Mouse (Mus musculus) frontal cortex, postnatal 10 days (tissue): ENCODE data around the gene Gm128.

Experiments used
- DNase-seq, 2 experiments: peaks; one replicate each; pipeline ENCODE4 v3.0.0; 2022; ENCODE audit warnings: low spot score in 2 of 2, mixed read lengths in 1 of 2

Gene Gm128

DNA sequence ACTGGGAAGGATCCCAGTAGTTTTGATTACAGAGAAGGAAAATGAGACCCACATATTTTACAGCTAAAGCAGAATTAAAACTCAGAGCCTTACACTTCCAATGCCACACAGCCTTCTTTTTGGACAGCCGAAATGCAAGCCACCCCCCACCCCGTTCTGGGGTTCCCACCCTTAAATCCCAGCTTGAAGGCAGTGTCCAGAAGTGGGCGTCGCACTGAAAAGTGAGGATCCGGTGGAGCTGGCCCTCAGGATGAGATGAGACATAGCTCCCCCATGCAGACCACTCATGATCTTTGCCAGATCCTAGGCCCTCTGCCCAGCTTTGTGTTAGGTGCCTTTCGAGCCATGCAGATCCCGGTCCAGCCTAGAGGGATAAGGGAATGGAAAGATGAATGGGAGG is at the start of gene Gm128:
Gene Gm128, minus strand, starts transcription at position 101 of the 400 bp plus-strand sequence.
- no peak for DNase-seq

DNA sequence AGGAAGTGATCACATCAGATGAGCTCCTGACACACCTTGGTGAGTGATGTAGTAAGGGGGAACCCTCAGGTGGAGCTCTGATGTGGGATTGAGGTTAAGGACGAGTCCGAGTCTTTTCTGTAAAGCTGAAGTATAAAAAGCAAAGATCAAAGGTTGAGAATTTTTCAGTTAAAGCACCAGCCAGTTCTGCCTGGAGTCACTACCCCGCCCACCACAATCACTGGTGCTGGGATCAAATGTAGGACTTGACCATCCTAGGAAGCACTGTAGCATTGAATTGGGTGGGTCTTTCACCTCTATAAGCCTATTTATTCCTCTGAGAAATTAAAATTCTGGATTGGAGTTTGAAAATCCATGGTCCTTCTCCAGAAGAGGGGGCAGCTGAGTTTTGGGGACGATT is 49.6 kb upstream of the Gm128 start:
- no peak for DNase-seq

DNA sequence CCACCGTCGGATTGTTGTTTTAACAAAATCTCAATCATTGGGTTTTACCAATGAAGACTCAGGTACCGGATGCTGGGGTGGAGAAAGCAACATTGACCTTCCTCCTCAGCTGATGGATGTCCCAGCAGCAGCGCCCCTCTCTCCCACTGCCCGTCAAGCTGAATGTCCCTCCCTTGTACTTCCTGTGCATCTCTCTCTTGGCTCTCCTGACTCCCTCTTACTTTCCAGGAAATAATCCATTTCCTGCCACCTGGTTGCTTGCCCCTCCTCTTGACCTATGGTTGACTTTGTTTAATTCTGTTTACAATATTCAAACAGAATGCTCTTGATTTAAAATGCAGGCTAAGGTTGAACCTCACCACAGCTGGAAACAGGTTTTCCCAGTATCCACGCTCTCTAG is 48.8 kb upstream of the Gm128 start:
- no peak for DNase-seq

DNA sequence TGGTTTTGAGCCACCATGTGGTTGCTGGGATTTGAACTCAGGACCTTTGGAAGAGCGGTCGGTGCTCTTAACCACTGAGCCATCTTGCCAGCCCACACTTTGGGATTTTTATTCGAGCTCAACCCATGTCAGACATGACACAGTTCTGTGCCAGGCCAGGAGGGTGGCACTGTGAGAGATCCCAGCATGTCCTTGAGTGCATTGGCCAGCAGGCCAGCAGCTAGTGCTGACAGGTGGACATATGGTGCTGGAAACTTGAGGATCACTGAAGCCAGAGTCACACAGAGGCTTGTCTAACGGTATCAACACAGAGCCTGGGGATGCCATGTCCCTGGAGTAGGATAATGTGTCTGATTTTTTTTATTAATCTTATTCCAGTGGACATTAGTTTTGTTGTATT is 48.0 kb upstream of the Gm128 start:
- DNase-seq: no peak

DNA sequence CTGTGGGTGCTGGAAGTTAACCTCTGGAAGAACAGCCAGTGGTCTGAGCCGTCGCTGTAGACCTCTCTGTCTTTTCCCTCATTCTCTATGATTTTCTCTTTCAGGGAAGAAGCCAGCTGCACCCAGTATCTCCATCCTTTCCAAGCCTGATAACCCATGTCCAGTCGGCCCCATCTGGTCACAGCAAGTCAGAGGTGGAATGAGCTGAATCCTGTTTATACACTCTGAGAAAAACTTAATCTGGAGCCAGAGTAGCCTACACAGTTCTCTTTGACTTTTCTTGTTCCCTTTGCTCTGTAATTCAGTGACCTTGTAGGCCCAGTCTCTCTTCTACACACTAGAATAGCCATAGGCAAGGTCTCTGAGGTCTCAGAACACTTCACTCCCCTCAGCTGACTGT is 46.1 kb upstream of the Gm128 start:
- no peak for DNase-seq

DNA sequence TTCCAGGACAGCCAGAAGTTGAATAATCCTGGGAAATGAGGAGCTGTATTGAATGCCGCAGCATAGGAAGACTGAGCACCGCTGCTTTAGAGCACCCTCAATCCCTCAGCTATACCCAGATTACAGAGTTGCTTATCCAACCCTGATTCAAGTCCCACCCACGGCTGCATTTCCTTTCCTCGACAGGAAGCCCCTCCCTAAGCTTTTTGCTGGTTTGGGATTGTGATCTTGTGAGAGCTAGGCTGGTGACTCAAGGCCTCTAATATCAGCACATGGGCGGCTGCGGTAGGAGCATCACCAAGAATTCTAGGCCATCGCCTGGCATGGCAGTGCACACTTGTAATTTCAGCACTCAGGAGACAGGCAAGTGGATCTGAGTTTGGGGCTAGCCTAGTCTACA is 45.1 kb upstream of the Gm128 start:
- no peak for DNase-seq

DNA sequence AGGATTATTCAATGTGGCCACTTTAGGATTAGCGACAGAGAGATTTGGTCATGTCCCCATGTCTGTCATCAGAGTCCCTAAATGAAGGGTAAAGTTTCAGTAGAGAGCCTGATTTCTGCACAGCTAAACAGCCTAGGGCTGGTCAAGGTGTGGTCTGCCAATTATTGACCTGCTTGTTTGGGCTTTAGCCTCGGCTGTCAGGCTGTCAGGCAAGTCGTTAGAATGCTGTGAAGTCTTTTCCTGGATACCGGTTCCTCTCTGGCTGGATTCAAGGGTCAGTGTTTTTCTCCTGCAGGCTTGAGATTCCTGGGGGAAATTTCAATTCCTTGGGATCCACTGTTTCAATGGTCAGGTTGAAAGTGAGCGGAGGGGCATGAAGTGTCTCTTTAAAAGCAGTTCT is 44.6 kb upstream of the Gm128 start:
- no peak for DNase-seq

DNA sequence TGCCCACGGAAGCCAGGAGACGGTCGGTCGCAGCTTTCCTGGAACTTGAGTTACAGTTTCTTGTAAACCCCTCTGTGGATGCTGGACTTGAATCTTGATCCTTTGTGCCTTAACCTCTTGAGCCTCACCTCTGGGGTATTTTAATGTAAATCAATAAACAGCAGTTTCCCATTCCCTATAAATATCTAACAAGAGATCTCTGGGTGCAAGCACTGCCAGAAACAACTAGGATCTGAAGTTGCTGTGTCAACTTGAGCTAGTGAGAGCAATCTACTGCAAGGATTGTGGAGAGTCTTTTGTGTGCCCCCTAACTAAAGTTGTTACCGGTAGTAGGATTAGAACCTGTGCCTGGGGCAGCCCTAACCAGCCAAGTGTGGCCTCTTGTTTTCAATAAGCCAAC is 44.0 kb upstream of the Gm128 start:
- no peak for DNase-seq

DNA sequence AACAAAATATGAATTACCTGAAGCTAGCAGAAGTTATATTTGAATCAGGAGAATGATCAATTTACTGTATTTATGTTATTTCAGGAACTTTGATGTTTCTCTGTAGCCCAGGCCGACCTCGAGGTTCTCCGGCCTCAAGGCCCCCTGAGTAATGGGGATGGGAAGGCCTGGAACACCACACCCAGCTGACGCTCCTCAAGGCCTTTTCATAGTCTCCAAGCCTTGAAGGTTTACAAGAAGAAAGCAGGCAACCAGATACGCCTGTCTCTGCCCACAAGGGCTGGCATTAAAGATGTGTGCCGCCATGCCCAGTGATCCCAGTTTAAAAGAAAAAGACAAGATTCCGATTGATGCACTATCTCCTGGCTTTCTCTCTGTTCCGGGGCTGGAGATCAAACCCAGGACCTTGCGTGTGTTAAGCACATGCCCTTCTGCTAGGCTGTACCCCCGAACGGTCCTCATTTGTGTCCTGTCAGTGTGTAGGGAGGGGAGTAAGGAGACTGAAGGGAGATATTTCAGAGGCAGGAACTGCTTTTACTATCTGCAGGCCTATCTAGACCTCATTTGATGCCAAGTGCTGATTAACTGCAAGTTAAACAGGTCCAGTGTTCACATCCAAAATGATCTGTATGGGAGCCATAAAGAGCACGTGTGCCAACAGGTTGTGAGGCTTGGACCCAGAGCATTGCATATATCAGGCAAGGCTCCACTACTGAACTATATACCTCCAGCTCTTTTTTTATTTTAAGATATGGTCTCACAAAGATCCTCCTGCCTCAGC is 43.3 kb upstream of the Gm128 start:
- DNase-seq: no peak

DNA sequence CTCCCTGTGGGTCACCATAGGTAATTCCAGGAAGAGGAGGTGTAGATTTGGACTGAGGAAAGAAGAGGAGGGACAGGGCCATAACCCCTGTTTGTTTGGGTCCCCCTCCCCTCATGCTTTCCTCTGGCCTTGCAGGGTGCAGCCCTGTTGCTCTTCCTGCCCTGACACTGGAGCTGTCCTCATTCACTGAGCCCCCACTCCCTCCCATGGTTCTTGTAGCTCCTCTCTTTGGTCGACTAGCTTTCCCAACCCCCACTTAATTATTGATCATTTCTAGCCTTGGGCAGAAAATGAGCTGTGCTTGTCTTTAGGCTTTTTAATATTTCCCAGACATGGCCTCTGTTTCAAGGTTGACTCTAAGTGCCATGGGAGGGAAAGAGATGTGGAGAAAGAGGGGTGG is 42.7 kb upstream of the Gm128 start:
- no peak for DNase-seq

DNA sequence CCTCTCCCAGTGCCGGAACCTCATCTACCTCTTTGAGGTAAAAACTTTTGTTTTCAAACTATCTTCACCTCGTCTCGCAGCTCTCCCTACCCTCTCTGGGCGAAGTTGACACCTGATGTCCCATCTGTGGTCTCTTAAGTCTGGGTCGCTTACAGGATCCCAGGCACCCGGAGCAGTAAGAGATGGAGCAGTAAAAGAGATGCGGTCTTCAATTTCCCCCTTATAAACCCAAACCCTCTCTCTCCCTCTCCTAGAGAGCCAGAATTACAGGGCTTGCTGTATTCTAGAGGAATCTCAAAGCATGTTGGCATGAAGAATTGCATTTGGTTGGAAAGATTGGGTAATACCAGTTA is 42.2 kb upstream of the Gm128 start:
- no peak for DNase-seq

DNA sequence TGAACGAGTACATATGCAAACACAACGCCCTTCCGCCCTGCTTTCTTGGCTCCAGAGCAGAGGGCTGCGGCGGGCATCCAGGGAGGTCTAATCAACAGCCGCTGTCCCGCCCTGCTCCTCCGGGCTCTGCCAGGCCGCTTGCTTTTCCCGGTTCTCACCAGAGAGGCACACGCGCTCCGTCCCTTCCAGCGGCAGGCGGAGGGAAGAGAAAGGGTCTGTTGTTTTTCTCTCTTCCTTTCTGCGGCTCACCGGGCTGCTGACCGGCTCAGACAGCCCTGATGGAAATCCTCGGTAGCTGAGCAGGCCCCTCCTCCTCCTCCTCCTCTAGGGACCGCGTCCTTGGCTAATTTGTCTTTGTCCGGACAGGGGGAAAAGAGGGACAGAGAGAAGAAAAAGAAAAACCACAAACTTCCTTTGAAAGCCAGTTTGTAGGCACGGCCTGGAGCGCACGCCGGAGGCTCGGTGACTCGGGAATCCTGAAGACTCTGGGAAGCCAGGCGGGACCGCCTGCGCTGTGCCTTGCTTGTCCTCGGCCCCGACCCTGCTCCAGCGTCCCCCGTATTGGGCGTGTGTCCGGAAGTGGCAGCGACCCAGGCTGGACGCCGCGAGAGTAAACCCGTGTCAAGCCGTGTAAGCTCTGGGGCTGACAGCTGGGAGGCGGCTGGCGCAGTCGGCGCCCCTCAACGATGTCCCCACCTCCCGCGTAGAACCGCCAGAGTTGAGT is 41.6 kb upstream of the Gm128 start:
- peak; percentile 49 to 77 for DNase-seq

DNA sequence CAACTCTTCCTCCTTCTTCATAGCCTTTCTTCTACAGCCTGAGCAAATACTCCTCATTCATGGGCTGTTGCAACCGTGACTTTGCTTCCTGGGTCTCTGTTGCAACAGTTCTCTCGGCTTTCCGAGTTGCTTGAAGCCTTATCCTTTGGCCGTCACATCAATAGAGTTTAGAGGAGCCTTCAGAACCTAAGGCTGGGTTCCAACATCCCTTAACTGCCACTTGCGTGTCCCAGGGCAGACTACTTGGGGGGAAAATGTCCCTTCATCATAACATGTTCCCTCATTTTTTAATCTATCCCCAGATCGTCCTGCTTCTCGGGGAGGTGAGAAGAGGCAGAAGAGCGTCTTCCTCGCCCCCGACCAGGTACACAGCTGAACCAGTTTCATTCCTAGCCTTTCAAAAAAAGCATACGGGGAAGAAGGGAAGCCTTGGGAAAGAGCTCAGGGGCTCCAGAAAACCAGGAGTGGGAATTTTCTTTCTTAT is 41.0 kb upstream of the Gm128 start:
- no peak for DNase-seq

DNA sequence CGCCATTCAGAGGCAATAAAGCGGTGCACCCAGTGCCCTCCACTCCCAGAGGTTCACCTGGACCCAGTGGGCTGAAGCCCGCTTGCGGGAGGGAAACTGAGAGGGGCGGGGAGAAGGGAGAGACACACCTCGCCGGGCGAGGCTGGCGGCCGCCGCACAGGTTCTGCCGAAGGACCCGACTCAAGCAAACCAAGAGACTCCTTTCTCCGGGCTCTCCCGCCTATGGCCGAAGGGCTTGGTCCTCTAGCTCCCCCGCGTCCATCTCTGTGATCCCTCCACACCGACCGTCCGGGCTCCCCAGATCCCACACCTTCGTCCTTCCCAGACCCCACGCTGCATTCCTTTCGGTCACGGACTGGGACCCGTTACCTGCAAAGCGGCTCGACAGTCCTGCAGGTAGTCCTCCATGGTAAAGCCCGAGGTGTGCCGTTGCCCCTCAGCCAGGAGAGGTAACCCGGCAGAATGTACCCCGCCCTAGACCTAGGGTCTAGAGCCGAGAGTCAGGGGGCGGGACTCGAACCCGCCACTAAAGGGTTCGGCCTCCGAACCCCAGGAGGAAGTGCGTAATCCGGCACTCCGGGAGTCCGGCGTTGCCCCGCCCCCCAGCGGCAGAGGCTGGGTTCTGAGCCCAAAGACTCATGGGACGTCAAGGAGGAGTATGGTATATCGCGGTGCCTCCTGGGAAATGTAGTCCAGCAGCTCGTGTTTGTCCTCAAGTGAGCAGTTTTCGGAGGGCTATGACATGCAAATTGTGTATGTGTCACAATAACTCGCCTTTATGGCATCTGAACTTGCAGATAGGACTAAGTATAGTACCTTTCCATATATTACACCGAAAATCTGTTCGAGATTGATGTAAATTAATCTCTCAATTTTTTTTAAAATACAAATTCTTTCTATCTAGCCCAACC is 40.1 kb upstream of the Gm128 start, which contains the start of the genes Mindy1 and Prune1:
Gene Mindy1, plus strand, starts transcription at position 130 of the 911 bp plus-strand sequence.
Gene Prune1, minus strand, starts transcription at position 861 of the 911 bp plus-strand sequence.
- peak; percentile 98 for DNase-seq

DNA sequence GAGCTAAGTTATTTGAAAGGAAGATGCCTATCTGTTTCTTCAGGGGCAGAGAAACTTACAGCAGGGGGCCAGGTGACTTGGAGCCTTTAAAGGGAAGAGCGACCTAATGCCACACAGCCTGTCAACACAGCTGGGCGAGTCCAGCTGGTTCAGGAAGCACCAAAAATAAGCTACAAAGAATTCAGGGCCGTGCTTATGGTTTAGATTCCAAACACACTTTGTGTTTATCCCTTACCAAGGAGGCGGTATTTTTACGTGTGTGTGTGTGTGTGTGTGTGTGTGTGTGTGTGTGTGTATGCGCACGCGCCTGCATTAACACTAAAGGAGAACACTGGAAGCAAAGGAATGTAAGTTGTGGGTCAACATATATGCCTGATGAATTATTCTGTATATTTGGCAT is 39.3 kb upstream of the Gm128 start:
- DNase-seq: no peak

DNA sequence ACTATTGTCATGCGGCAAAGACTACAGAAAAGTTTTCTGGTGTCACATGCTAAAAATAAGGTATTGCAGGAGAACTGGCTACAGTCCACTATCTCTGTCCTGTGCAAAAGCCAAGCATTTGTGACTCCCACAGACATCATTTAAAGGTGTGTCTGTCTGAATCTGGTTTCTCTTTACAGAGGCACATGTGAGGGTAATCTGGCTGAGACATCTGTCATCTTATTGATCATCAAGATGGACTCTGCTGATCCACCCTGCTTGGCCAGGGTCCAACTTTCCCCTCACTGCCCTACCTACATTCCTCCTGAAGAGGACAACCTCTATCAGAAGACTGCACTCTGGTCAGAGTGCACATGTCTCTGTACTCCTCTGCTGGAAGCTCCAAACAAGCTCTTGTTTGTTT is 35.8 kb upstream of the Gm128 start:
- no peak for DNase-seq

DNA sequence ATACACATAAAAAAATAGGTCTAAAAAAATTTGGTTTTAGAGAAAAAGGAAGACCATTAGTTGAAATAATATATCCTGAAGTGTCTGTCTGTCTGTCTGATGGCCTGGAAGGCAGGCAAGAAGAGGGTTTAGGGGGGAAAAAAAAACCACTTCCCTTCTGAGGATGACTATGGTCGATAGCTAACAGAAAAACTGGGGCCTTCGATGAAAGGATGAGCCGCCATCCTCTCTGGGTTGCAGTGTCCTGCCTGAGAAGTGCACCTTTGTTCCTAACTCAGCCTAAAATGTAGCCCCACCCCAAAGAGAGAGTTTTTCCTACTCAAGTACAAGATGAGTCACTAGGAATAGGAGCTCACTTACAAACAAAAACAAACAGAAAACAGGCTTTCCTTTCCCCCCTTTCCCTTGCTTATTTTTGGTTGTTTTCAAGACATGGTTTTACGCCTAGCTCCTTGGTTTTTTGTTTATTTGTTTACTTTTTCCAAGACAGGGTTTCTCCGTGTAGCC is 35.1 kb upstream of the Gm128 start:
- DNase-seq: no peak

DNA sequence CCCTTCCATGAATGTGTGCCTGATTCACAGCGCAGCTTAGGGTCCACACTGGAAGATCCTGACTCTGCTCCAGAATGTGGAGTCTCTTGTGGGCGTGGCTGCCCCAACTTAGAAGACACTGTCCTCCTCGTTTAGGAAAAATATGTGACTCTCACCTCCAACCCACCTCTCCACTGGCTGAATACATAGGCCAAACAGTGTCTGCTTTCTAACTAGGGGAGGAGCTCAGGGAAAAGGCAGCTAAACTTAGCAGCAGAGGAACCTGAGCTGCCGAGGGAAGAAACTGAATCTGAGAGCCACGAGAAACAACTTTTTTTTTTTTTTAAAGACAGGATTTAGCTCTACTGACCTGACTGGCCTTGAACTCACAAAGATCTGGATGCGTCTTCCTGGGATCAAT is 33.8 kb upstream of the Gm128 start:
- DNase-seq: no peak

DNA sequence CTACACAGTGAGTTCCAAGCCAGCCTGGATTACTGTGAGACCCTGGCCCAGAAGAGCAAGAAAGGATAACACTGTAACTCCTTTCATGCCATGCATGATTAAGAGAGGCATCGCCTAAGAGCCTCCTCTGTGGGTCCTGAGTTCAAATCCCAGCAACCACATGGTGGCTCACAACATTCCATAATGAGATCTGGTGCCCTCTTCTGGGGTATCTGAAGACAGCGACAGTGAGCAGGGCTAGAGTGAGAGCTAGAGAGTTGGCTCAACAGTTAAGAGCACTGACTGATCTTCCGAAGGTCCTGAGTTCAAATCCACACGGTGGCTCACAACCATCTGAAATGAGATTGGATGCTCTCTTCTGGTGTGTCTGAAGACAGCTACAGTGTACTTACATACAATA is 33.1 kb upstream of the Gm128 start:
- DNase-seq: no peak

DNA sequence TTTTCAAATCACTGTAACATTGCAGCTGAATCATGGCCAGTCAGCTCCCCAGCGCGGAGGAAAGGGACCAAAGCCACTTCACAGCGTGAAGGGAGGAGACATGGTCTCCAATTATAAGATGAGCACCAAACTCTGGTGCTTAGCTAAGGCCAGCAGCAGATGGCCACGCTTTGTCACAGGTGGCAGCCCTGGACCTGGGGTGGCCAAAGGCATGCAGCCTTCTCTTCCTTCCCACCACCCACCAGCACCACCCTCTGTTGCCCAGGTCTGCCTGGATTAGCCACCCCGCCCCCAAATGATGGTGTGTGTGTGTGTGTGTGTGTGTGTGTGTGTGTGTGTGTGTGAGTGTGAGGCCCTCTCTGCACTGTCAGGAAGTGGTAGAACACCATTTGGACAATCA is 32.1 kb upstream of the Gm128 start:
- DNase-seq: no peak

DNA sequence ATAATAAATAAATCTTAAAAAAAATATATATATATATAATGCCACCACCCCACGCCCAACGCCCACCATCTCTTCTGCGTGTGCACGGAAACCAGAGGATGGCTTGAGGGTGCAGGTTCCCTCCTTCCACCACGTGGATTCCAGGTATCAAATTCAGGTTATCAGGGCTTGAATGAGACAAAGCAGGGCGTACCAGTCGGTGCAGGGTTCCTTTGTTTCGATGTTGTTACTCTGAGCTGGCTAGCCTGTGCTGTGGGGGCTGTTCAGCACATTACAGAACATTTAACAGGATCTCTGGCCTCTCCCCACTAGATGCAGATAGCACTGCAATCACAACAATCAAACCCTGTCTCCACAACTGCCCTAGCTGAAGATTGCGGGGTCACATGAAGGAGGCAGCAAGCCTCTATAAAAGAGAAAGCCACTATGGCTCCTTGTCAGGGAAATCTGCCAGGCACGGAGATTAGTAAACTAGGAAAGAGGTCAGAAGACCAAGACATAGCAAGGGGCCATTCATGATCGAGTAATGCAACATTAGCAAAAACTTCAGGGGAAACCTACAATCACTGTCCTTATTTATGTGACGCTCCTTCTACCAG is 29.5 kb upstream of the Gm128 start:
- no peak for DNase-seq

DNA sequence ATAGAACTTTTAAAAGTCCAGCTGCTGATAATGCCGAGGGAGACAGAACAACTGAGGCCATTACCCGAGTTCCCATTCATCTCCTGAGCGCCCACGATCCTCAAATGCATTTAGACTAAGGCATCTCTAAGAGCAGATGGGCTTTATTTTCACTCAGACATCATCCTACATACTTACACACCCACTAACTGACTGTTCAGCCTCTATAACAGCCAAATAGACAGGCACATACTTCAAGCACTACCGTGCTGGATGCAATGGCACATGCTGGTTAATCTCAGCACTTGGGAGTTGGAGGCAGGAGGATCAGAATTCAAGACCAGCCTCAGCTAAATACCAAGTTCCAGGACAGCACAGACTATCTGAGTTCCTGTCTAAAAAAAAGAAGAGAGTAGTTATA is 28.4 kb upstream of the Gm128 start:
- no peak for DNase-seq
